Mouse (Mus musculus) liver, adult 2 months (tissue): ENCODE results near the gene Sat2. TPM values are rescaled to one million over a fixed set of nuclear protein-coding genes. Genes with fewer than 3 reads are reported as not detected.

Experiments
- DNase-seq: peaks from one replicate; pipeline ENCODE4 v3.0.0-alpha.2; 2011; ENCODE audit warnings: low read depth, low spot score; ENCODE audit errors: extremely low read depth
- H3K27ac ChIP-seq: fragments of 200-500 bp; replicated peaks from 2 replicates; pipeline ENCODE4 v1.5.1; 2012; ENCODE audit warnings: low read depth, mild to moderate bottlenecking, control low read depth, inconsistent platforms, low read length; ENCODE audit not compliant: insufficient read depth
- H3K27me3 ChIP-seq: fragments of 200-500 bp; 2 replicates; pipeline ENCODE4 v1.6.1; 2012; ENCODE audit warnings: mild to moderate bottlenecking, moderate library complexity, low read length, inconsistent platforms; ENCODE audit not compliant: control insufficient read depth, insufficient read depth
- H3K36me3 ChIP-seq: fragments of 200-500 bp; 2 replicates; pipeline ENCODE4 v1.6.1; 2012; ENCODE audit warnings: low read length, inconsistent platforms; ENCODE audit not compliant: control insufficient read depth, insufficient read depth
- H3K4me1 ChIP-seq: fragments of 200-500 bp; 2 replicates; pipeline ENCODE4 v1.6.1; 2011; ENCODE audit warnings: low read length; ENCODE audit not compliant: control insufficient read depth, insufficient read depth
- H3K4me3 ChIP-seq: fragments of 200-500 bp; 2 replicates; pipeline ENCODE4 v1.5.1; 2011; ENCODE audit warnings: low read depth, mild to moderate bottlenecking, control low read depth, low read length, moderate library complexity; ENCODE audit not compliant: insufficient read depth
- H3K79me2 ChIP-seq: fragments of 200-500 bp; 2 replicates; pipeline ENCODE4 v1.6.1; 2012; ENCODE audit warnings: inconsistent platforms, mild to moderate bottlenecking, low read length, moderate library complexity; ENCODE audit not compliant: control insufficient read depth, insufficient read depth
- H3K9ac ChIP-seq: fragments of 200-500 bp; 2 replicates; pipeline ENCODE4 v1.6.1; 2012; ENCODE audit warnings: low read depth, mild to moderate bottlenecking, control low read depth, inconsistent platforms, low read length
- CTCF ChIP-seq: fragments of 200-500 bp; IDR thresholded peaks from 2 replicates; pipeline ENCODE4 v1.5.1; 2011; ENCODE audit warnings: low read depth, low read length, control low read depth
- POLR2A ChIP-seq: fragments of 200-500 bp; IDR thresholded peaks from 2 replicates; pipeline ENCODE4 v1.6.1; 2011; ENCODE audit warnings: low read length, control low read depth; ENCODE audit not compliant: insufficient read depth; ENCODE audit errors: extremely low read depth
- WGBS: fragments of 180-500 bp; shearing (Covaris S2); methylation state at CpG from one replicate; pipeline ENCODE4 v1.1.7; 2018; 5-methylcytosine and 5-hydroxymethylcytosine counted together
- polyA plus RNA-seq: library from polyadenylated mRNA; depleted of rRNA; stranded (reverse); fragments of >200 nt; gene quantifications from 2 replicates; pipeline ENCODE4 v1.2.3, GENCODE M21; 2012
- total RNA-seq: library from RNA; depleted of rRNA; stranded (reverse); fragments of >200 nt; gene quantifications from 2 replicates; pipeline ENCODE4 v1.2.3, GENCODE M21; 2014

Gene Sat2
- total and polyA plus RNA-seq, 2 experiments = 12.8 to 19.4 TPM

DNA sequence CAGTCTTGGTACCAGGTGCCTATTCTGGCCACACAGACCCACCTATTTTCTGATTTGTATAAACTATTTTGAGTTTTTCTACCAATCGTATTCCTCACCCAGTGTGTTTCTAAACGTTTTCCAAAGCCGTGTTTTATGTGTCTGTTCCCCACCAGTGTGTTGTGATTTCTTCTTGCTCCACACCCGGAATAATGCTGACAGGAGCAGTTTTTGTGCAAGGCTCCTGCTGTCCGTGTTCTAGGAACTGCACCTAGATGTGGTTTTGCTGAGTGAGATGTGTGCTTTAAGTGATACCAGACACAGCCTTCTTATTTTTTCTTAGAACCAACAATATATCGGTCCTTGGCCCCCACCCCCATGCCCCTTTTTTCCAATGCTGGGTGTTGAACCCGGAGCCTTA lies 37.8 kb upstream of the Sat2 start:
- peaks cover 2% of the 10 kb centered on the region; the same call in 1 of the 2 replicates for H3K4me1 ChIP-seq
- TF ChIP-seq CTCF (no peak), POLR2A (no peak)
- H3K9ac ChIP-seq = no peak overlapping the region
- no peak for DNase-seq
- no peak overlapping the region for H3K27ac ChIP-seq
- no peaks in the 10 kb centered on the region for H3K27me3 ChIP-seq
- 82% methylated on average over 7 of the region's 7 CpGs for WGBS
- H3K79me2 ChIP-seq = peaks cover 11% of the 10 kb centered on the region
- H3K36me3 ChIP-seq = peaks cover 14% of the 10 kb centered on the region; the same call in 1 of the 2 replicates
- H3K4me3 ChIP-seq = no peak overlapping the region

DNA sequence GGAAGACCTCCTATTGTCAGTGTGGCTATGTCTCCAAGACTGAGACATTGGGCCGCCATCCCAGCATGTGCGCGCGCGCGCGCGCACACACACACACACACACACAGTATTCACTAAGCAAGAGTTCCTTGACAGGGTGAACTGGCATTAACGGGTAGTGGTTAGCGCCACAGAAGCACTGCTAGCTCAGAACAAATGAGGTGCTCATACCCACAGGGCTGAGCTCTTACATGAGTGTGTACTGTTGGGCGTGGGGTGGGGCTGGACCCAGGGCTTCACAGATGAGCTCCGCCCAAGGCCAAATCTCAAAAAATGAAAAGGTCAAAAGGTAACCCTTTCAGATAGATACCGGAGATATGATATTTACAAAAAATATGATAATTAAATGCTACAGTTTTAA lies 36.9 kb upstream of the Sat2 start:
- WGBS = 97% methylated on average over 13 of the region's 13 CpGs
- TF ChIP-seq POLR2A = no peak
- no peak for TF ChIP-seq CTCF
- Histone ChIP-seq H3K4me3 (no peak overlapping the region), H3K27ac (no peak overlapping the region), H3K27me3 (no peaks in the 10 kb centered on the region), H3K9ac (no peak overlapping the region), H3K4me1 (peaks cover 2% of the 10 kb centered on the region; the same call in 1 of the 2 replicates), H3K36me3 (peaks cover 23% of the 10 kb centered on the region), H3K79me2 (peaks cover 11% of the 10 kb centered on the region)
- no peak for DNase-seq

DNA sequence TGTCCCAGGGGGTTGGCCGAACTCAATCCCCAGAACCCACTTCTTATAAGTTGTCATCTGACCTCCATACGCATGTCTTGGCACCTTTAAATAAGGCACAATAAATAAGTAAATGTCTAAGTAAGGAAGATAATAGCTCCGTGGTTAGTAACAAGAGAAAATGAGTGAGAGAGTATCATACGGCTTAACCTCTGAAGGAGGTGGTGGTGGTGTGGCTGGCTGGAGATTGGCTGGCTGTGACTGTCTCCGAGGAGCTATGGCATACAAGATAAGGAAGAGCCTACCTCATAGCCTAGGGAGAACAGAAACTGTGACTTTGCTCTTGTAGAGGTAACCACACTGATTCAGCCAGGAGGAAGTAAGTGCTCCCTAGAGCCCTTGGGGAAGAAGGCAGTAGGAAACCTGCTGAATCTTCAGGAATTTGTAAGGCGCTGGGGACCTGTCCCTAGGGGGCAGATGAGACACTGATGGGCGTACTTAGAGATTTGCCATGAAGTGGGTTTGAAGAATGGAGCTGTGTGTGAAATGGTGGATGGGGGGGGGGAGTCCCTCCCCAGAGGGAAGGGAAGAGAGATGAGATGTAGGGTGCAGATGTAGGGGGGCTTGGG lies 36.0 kb upstream of the Sat2 start:
- H3K27me3 ChIP-seq = no peaks in the 10 kb centered on the region
- H3K79me2 ChIP-seq = peaks cover 11% of the 10 kb centered on the region
- peaks cover 2% of the 10 kb centered on the region; the same call in 1 of the 2 replicates for H3K4me1 ChIP-seq
- no peak overlapping the region for H3K9ac ChIP-seq
- H3K4me3 ChIP-seq = no peak overlapping the region
- WGBS = 81% methylated on average over 7 of the region's 7 CpGs
- DNase-seq = peak; percentile 10
- no peak overlapping the region for H3K27ac ChIP-seq
- TF ChIP-seq CTCF (no peak), POLR2A (no peak)
- peaks cover 28% of the 10 kb centered on the region for H3K36me3 ChIP-seq

DNA sequence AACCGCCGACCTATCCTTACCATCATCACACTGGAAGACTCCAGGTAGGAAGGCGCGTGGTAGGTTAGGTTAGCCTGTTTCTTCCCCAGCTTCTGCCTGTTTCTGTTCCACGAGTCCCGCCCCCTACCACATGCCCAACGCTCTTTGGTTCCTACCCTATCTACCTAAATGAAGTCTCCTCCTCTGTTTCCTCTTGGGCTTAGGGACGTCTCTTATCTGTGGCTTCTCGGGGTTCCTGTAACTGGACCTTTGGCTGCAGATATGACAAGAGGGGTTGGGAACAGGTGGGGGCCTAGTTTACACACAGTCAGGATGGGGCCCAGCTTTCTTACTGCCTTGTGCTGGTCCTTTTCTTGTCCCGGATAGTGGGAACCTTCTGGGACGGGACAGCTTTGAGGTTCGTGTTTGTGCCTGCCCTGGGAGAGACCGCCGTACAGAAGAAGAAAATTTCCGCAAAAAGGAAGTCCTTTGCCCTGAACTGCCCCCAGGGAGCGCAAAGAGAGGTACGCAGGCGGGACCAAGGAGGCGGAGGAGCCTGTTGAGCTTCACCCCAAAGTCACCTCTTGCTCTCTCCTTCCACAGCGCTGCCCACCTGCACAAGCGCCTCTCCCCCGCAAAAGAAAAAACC lies 32.5 kb upstream of the Sat2 start:
- DNase-seq = no peak
- TF ChIP-seq CTCF (no peak), POLR2A (no peak)

DNA sequence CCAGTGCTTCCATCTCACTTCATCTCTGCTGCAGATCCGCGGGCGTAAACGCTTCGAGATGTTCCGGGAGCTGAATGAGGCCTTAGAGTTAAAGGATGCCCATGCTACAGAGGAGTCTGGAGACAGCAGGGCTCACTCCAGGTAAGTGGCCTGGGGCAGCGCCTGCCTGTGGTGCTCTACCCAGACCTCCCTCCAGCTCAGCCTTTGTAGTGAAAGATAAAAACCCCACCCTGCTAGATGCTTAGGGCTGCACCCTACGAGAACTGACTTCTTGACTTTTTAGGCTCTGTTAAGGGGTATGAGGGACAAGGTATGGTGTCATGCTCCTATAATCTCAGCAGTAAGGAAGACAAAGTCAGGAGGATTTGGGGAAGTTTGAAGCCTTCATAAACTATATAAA lies 31.2 kb upstream of the Sat2 start:
- Histone ChIP-seq H3K79me2 (no peaks in the 10 kb centered on the region), H3K4me3 (no peak overlapping the region), H3K36me3 (peaks cover 30% of the 10 kb centered on the region), H3K4me1 (no peaks in the 10 kb centered on the region), H3K27ac (no peak overlapping the region), H3K9ac (no peak overlapping the region), H3K27me3 (no peaks in the 10 kb centered on the region)
- 96% methylated on average over 8 of the region's 8 CpGs for WGBS
- no peak for DNase-seq
- no peak for TF ChIP-seq POLR2A
- TF ChIP-seq CTCF = no peak

More for the DNA sequence above, 32.5 kb upstream of the Sat2 start:
- Histone ChIP-seq H3K27me3 (no peaks in the 10 kb centered on the region), H3K4me1 (no peaks in the 10 kb centered on the region), H3K9ac (no peak overlapping the region), H3K79me2 (peaks cover 2% of the 10 kb centered on the region; the same call in 1 of the 2 replicates), H3K27ac (no peak overlapping the region), H3K4me3 (no peak overlapping the region), H3K36me3 (peaks cover 30% of the 10 kb centered on the region)
- WGBS = 93% methylated on average over 22 of the region's 22 CpGs

DNA sequence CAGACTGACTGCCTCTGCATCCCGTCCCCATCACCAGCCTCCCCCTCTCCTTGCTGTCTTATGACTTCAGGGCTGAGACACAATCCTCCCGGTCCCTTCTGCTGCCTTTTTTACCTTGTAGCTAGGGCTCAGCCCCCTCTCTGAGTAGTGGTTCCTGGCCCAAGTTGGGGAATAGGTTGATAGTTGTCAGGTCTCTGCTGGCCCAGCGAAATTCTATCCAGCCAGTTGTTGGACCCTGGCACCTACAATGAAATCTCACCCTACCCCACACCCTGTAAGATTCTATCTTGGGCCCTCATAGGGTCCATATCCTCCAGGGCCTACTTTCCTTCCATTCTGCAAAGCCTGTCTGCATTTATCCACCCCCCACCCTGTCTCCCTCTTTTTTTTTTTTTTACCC lies 30.4 kb upstream of the Sat2 start:
- H3K9ac ChIP-seq = no peak overlapping the region
- H3K36me3 ChIP-seq = peaks cover 30% of the 10 kb centered on the region
- no peaks in the 10 kb centered on the region for H3K4me1 ChIP-seq
- H3K27me3 ChIP-seq = no peaks in the 10 kb centered on the region
- H3K79me2 ChIP-seq = no peaks in the 10 kb centered on the region
- DNase-seq = no peak
- WGBS = 94% methylated on average over 3 of the region's 3 CpGs
- H3K27ac ChIP-seq = no peak overlapping the region
- no peak for TF ChIP-seq CTCF
- no peak for TF ChIP-seq POLR2A
- no peak overlapping the region for H3K4me3 ChIP-seq
